Mouse (Mus musculus) MEL (cell line): ENCODE data around the gene Clec12a. TPM values are rescaled to one million over a fixed set of nuclear protein-coding genes. Genes with fewer than 3 reads are reported as not detected.

Experiments
- DNase-seq: peaks from one replicate; pipeline ENCODE4 v3.0.0; 2011; ENCODE audit warnings: low read depth, low spot score
- H3K27ac ChIP-seq: 2 replicates; pipeline ENCODE4 v1.5.1; 2012; ENCODE audit warnings: low read depth, mild to moderate bottlenecking, control low read depth, low read length, moderate library complexity; ENCODE audit not compliant: control insufficient read depth
- H3K27me3 ChIP-seq, 2 experiments: fragments of 150-350 bp in 1 of 2; sonication (generic) in 1 of 2; 2 replicates each; pipeline ENCODE4 v1.6.1; 2012; ENCODE audit warnings: low read length in 2 of 2, mild to moderate bottlenecking in 2 of 2, improper control_type of control experiment in 1 of 2, moderate library complexity in 1 of 2; ENCODE audit not compliant: insufficient read depth in 2 of 2, control insufficient read depth in 1 of 2
- H3K36me3 ChIP-seq, 2 experiments: 2 replicates each; pipeline ENCODE4 v1.6.1; 2012 to 2014; ENCODE audit warnings: low read length in 2 of 2, improper control_type of control experiment in 1 of 2, inconsistent platforms in 1 of 2, mild to moderate bottlenecking in 1 of 2; ENCODE audit not compliant: insufficient read depth in 2 of 2, control insufficient read depth in 1 of 2
- H3K4me1 ChIP-seq, 2 experiments: fragments of 150-350 bp in 1 of 2; sonication (generic) in 1 of 2; 2 replicates each; pipeline ENCODE4 v1.6.1; 2012; ENCODE audit warnings: low read length in 2 of 2, improper control_type of control experiment in 1 of 2, mild to moderate bottlenecking in 1 of 2; ENCODE audit not compliant: insufficient read depth in 2 of 2, control insufficient read depth in 1 of 2
- H3K4me3 ChIP-seq, 2 experiments: fragments of 150-350 bp in 1 of 2; sonication (generic) in 1 of 2; 2 replicates each; pipeline ENCODE4 v1.5.1; 2012; ENCODE audit warnings: low read depth in 2 of 2, low read length in 2 of 2, mild to moderate bottlenecking in 2 of 2, moderate library complexity in 2 of 2, control low read depth in 1 of 2, improper control_type of control experiment in 1 of 2; ENCODE audit not compliant: control insufficient read depth in 1 of 2, insufficient read depth in 1 of 2
- H3K79me2 ChIP-seq: 2 replicates; pipeline ENCODE4 v1.6.1; 2012; ENCODE audit warnings: mild to moderate bottlenecking, low read length, moderate library complexity; ENCODE audit not compliant: control insufficient read depth, poor library complexity, insufficient read depth
- H3K9ac ChIP-seq: 2 replicates; pipeline ENCODE4 v1.6.1; 2012; ENCODE audit warnings: low read depth, mild to moderate bottlenecking, control low read depth, low read length, moderate library complexity; ENCODE audit not compliant: control insufficient read depth, poor library complexity, severe bottlenecking
- H3K9me3 ChIP-seq: fragments of 150-350 bp; sonication (generic); replicated peaks from 2 replicates; pipeline ENCODE4 v1.6.1; 2012; ENCODE audit warnings: mild to moderate bottlenecking, low read length, improper control_type of control experiment, moderate library complexity; ENCODE audit not compliant: insufficient read depth
- BHLHE40 ChIP-seq: IDR thresholded peaks from 2 replicates; pipeline ENCODE4 v1.6.1; 2012; ENCODE audit warnings: low read depth, mild to moderate bottlenecking, inconsistent platforms, low read length, improper control_type of control experiment, borderline replicate concordance
- CHD1 ChIP-seq: IDR thresholded peaks from 2 replicates; pipeline ENCODE4 v1.6.1; 2012; ENCODE audit warnings: low read depth, mild to moderate bottlenecking, inconsistent platforms, low read length, improper control_type of control experiment
- CHD2 ChIP-seq: IDR thresholded peaks from 2 replicates; pipeline ENCODE4 v1.6.1; 2011; ENCODE audit warnings: low read length, improper control_type of control experiment
- E2F4 ChIP-seq: IDR thresholded peaks from 2 replicates; pipeline ENCODE4 v1.6.1; 2011; ENCODE audit warnings: low read depth, low read length, improper control_type of control experiment, borderline replicate concordance
- ELF1 ChIP-seq: IDR thresholded peaks from 2 replicates; pipeline ENCODE4 v1.6.1; 2014; ENCODE audit warnings: low read depth, mild to moderate bottlenecking, inconsistent platforms, low read length, improper control_type of control experiment, moderate library complexity
- EP300 ChIP-seq, 2 experiments: IDR thresholded peaks; 2 replicates each; pipeline ENCODE4 v1.6.1; 2011; ENCODE audit warnings: improper control_type of control experiment in 2 of 2, low read length in 2 of 2, low read depth in 1 of 2, mild to moderate bottlenecking in 1 of 2
- ETS1 ChIP-seq: IDR thresholded peaks from 2 replicates; pipeline ENCODE4 v1.6.1; 2012; ENCODE audit warnings: low read depth, mild to moderate bottlenecking, inconsistent platforms, low read length, improper control_type of control experiment, moderate library complexity
- GABPA ChIP-seq: IDR thresholded peaks from 2 replicates; pipeline ENCODE4 v1.6.1; 2012; ENCODE audit warnings: low read depth, mild to moderate bottlenecking, inconsistent platforms, low read length, improper control_type of control experiment, moderate library complexity
- JUND ChIP-seq: IDR thresholded peaks from 2 replicates; pipeline ENCODE4 v1.6.1; 2011; ENCODE audit warnings: low read depth, mild to moderate bottlenecking, improper control_type of control experiment, low read length
- KAT2A ChIP-seq: conservative IDR thresholded peaks from 2 replicates; pipeline ENCODE4 v1.6.1; 2012; ENCODE audit warnings: low read depth, low read length, improper control_type of control experiment, inconsistent platforms
- MAFK ChIP-seq: IDR thresholded peaks from 2 replicates; pipeline ENCODE4 v1.6.1; 2011; ENCODE audit warnings: low read depth, mild to moderate bottlenecking, low read length, improper control_type of control experiment, borderline replicate concordance
- MAX ChIP-seq: IDR thresholded peaks from 2 replicates; pipeline ENCODE4 v1.6.1; 2011; ENCODE audit warnings: low read length, improper control_type of control experiment
- MXI1 ChIP-seq: IDR thresholded peaks from 2 replicates; pipeline ENCODE4 v1.6.1; 2011; ENCODE audit warnings: mild to moderate bottlenecking, low read depth, low read length, improper control_type of control experiment
- MYB ChIP-seq: IDR thresholded peaks from 2 replicates; pipeline ENCODE4 v1.6.1; 2011; ENCODE audit warnings: mild to moderate bottlenecking, low read depth, low read length, improper control_type of control experiment
- MYC ChIP-seq: IDR thresholded peaks from 2 replicates; pipeline ENCODE4 v1.6.1; 2011; ENCODE audit warnings: low read depth, mild to moderate bottlenecking, low read length, improper control_type of control experiment, moderate library complexity
- NELFE ChIP-seq: IDR thresholded peaks from 2 replicates; pipeline ENCODE4 v1.6.1; 2011; ENCODE audit warnings: low read depth, low read length, improper control_type of control experiment
- NRF1 ChIP-seq: IDR thresholded peaks from 2 replicates; pipeline ENCODE4 v1.6.1; 2014; ENCODE audit warnings: low read depth, mild to moderate bottlenecking, inconsistent platforms, low read length, improper control_type of control experiment, moderate library complexity; ENCODE audit not compliant: poor library complexity, insufficient read depth, severe bottlenecking
- POLR2A ChIP-seq, 2 experiments: IDR thresholded peaks; 2 replicates each; pipeline ENCODE4 v1.6.1; 2011 to 2012; ENCODE audit warnings: low read length in 2 of 2, mild to moderate bottlenecking in 2 of 2, control low read depth in 1 of 2, improper control_type of control experiment in 1 of 2, low read depth in 1 of 2, moderate library complexity in 1 of 2; ENCODE audit not compliant: control insufficient read depth in 1 of 2, insufficient read depth in 1 of 2, poor library complexity in 1 of 2
- POLR2AphosphoS2 ChIP-seq: IDR thresholded peaks from 2 replicates; pipeline ENCODE4 v1.6.1; 2011; ENCODE audit warnings: low read length, improper control_type of control experiment
- POLR2AphosphoS5 ChIP-seq: IDR thresholded peaks from 2 replicates; pipeline ENCODE4 v1.6.1; 2012; ENCODE audit warnings: low read depth, borderline replicate concordance, mild to moderate bottlenecking, inconsistent platforms, low read length, moderate library complexity, mixed read lengths
- RCOR1 ChIP-seq: IDR thresholded peaks from 2 replicates; pipeline ENCODE4 v1.6.1; 2012; ENCODE audit warnings: low read depth, mild to moderate bottlenecking, inconsistent platforms, low read length, improper control_type of control experiment
- SIN3A ChIP-seq: IDR thresholded peaks from 2 replicates; pipeline ENCODE4 v1.6.1; 2012; ENCODE audit warnings: low read length, improper control_type of control experiment, inconsistent platforms
- TAL1 ChIP-seq: IDR thresholded peaks from 2 replicates; pipeline ENCODE4 v1.6.1; 2012; ENCODE audit warnings: mild to moderate bottlenecking, inconsistent platforms, low read length, moderate library complexity, mixed read lengths
- TBP ChIP-seq: IDR thresholded peaks from 2 replicates; pipeline ENCODE4 v1.8.0; 2011; ENCODE audit warnings: low read depth, low read length, improper control_type of control experiment
- TCF12 ChIP-seq: IDR thresholded peaks from 2 replicates; pipeline ENCODE4 v1.6.1; 2014; ENCODE audit warnings: low read depth, mild to moderate bottlenecking, inconsistent platforms, low read length, improper control_type of control experiment, moderate library complexity
- UBTF ChIP-seq: IDR thresholded peaks from 2 replicates; pipeline ENCODE4 v1.6.1; 2012; ENCODE audit warnings: low read depth, mild to moderate bottlenecking, inconsistent platforms, low read length, improper control_type of control experiment, moderate library complexity, borderline replicate concordance; ENCODE audit not compliant: insufficient read depth
- ZC3H11A ChIP-seq: IDR thresholded peaks from 2 replicates; pipeline ENCODE4 v1.6.1; 2012; ENCODE audit warnings: low read depth, mild to moderate bottlenecking, inconsistent platforms, low read length, improper control_type of control experiment
- ZKSCAN1 ChIP-seq: IDR thresholded peaks from 2 replicates; pipeline ENCODE4 v1.6.1; 2012; ENCODE audit warnings: low read depth, mild to moderate bottlenecking, inconsistent platforms, low read length, improper control_type of control experiment, moderate library complexity
- ZMIZ1 ChIP-seq: IDR thresholded peaks from 2 replicates; pipeline ENCODE4 v1.6.1; 2012; ENCODE audit warnings: low read depth, mild to moderate bottlenecking, inconsistent platforms, low read length, improper control_type of control experiment, moderate library complexity
- ZNF384 ChIP-seq: IDR thresholded peaks from 2 replicates; pipeline ENCODE4 v1.6.1; 2012; ENCODE audit warnings: low read depth, mild to moderate bottlenecking, inconsistent platforms, low read length, improper control_type of control experiment
- polyA plus RNA-seq, 2 experiments: library from polyadenylated mRNA; stranded (reverse) in 1 of 2; unstranded in 1 of 2; fragments of >175 nt in 1 of 2; fragments of >200 nt in 1 of 2; gene quantifications; 2 replicates each; pipeline versions ENCODE4 v1.2.1 to v1.2.4; 2012; ENCODE audit warnings: low replicate concordance in 2 of 2, low read depth in 1 of 2; ENCODE audit not compliant: insufficient read length in 2 of 2, insufficient read depth in 1 of 2, missing spikeins in 1 of 2
- total RNA-seq: library from RNA; depleted of rRNA; stranded (reverse); fragments of 300-350 nt; gene quantifications from 2 replicates; pipeline ENCODE4 v1.2.3, GENCODE M21; 2012

Clec12a gene
- total and polyA plus RNA-seq, 3 experiments = not detected

- H3K79me2 ChIP-seq = no peaks in the 10 kb centered on the region
- no peaks in the 10 kb centered on the region for H3K9me3 ChIP-seq
- H3K27me3 ChIP-seq = 0 out of 4 replicates have a peak, but pooled peaks cover 0 to 1% of the 10 kb centered on the region in 2 experiments
- TF ChIP-seq TBP = no peak
- TF ChIP-seq MYB = no peak
- TF ChIP-seq TAL1 = no peak
- TF ChIP-seq ETS1 = no peak
- peak; percentile 18 for DNase-seq
- peaks cover 0 to 3% of the 10 kb centered on the region in 2 experiments; a peak in 2 of 4 replicates for H3K4me1 ChIP-seq
- no peak overlapping the region for H3K27ac ChIP-seq
- peaks cover 0 to 3% of the 10 kb centered on the region in 2 experiments; a peak in 1 of 4 replicates for H3K36me3 ChIP-seq
- H3K4me3 ChIP-seq = no peak overlapping the region
- no peak overlapping the region for H3K9ac ChIP-seq
Measured at GRCm38 (mm10) chr6:129344408-129344807, 1.9 kb downstream of the Clec12a start.

DNA sequence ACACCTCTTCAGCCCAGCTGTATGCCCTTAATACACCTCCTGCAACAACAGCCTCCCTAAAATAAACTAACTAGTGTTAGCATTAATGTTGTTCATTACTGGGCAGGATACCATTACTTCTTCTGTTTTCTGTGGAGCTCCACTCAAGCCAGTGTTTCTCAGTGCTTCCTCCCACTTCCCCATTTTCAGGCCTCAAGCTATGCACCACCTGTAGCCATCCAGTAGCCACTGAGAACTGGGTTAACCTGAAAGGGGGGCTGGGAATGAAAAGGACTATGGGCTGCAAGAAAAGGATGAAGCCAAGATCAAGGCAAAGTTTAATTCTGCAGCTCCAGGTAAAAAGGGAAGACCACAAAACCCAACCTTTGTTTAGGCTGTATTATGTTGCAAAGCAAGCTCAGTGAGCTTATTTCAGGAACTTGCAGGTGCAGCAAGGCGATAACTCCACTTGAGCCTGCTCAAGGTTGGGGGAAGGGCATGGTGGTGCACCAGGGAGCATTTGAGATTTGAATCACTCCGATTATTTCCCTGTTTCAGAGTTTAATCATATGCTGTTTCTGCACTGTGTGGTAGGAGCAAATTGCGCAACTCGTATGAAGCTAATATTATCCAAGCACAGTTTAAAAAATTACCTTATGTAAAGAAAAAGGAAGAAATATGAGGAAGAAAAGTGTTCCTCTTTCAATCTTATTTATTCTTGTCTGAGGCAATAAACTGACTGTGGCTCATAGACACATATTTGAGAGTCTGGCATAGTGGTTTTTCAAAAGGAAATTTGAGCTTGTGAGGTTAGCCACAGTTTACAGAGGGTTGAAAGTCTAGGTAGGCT is 7.2 kb downstream of the Clec12a start:
- H3K79me2 ChIP-seq = no peaks in the 10 kb centered on the region
- no peak overlapping the region for H3K4me3 ChIP-seq
- no peaks in the 10 kb centered on the region; a peak in 1 of 4 replicates for H3K27me3 ChIP-seq
- peaks cover 0 to 6% of the 10 kb centered on the region in 2 experiments; a peak in 2 of 4 replicates for H3K36me3 ChIP-seq
- peak; percentile 86 for DNase-seq
- peak overlapping the region; percentile 27; the same call in 1 of the 2 replicates for H3K27ac ChIP-seq
- H3K4me1 ChIP-seq = peaks cover 3 to 6% of the 10 kb centered on the region in 2 experiments
- H3K9me3 ChIP-seq = no peaks in the 10 kb centered on the region
- no peak overlapping the region for H3K9ac ChIP-seq
- TF ChIP-seq JUND (no peak), RCOR1 (peak; percentile 93), CHD1 (no peak), UBTF (no peak), CHD2 (peak; percentile 60), ZKSCAN1 (no peak), MXI1 (no peak), BHLHE40 (peak; percentile 52; the same call in 1 of the 2 replicates), GABPA (no peak), EP300 (IDR thresholded peaks at IDR 0.05; ENCODE audit: low read depth in 1 of 2, low read length in 2 of 2) (peak; percentile 81 to 85), NRF1 (no peak), NELFE (no peak), POLR2AphosphoS2 (no peak), ZMIZ1 (no peak), MYC (no peak), POLR2A (IDR thresholded peaks at IDR 0.05; ENCODE audit: control insufficient read depth in 1 of 2, insufficient read depth in 1 of 2, low read depth in 1 of 2, low read length in 2 of 2, poor library complexity in 1 of 2) (no peak), ZNF384 (no peak), ZC3H11A (no peak), POLR2AphosphoS5 (no peak), MAX (no peak), ETS1 (peak; percentile 73), TAL1 (peak; percentile 76), ELF1 (no peak), E2F4 (no peak), SIN3A (peak; percentile 62), TBP (0 out of 2 replicates have a peak, but pooled peaks have one; percentile 47), KAT2A (no peak), TCF12 (peak; percentile 91), MAFK (peak; percentile 11; the same call in 1 of the 2 replicates)
